Mouse (Mus musculus) E14TG2a.4 (cell line): ENCODE measurements at regions not wholly inside any gene's neighbourhood (a gene's known extent, or its start where the extent isn't known, plus 50 kb on each side); places are given as distances from the start of the nearest gene placed in this dataset.

Experiments
- H3K27me3 ChIP-seq: 2 replicates; pipeline ENCODE4 v1.6.1; 2014; ENCODE audit warnings: low read length, control low read depth; ENCODE audit not compliant: insufficient read depth
- H3K36me3 ChIP-seq: 2 replicates; pipeline ENCODE4 v1.6.1; 2014; ENCODE audit warnings: low read length, control low read depth; ENCODE audit not compliant: insufficient read depth
- H3K4me1 ChIP-seq: replicated peaks from 2 replicates; pipeline ENCODE4 v1.6.1; 2014; ENCODE audit warnings: low read depth, low read length, control low read depth
- H3K4me3 ChIP-seq: replicated peaks from 2 replicates; pipeline ENCODE4 v1.5.1; 2014; ENCODE audit warnings: mild to moderate bottlenecking, low read length
- H3K9me3 ChIP-seq: 2 replicates; pipeline ENCODE4 v1.6.1; 2014; ENCODE audit warnings: low read length, control low read depth
- CTCF ChIP-seq: conservative IDR thresholded peaks from 2 replicates; pipeline ENCODE4 v1.5.1; 2014; ENCODE audit warnings: low read length
- NANOG ChIP-seq: IDR thresholded peaks from 2 replicates; pipeline ENCODE4 v1.6.1; 2014; ENCODE audit warnings: borderline replicate concordance, low read length, mixed read lengths
- POU5F1 ChIP-seq: IDR thresholded peaks from 2 replicates; pipeline ENCODE4 v1.6.1; 2014; ENCODE audit warnings: low read length, borderline replicate concordance

- no peaks in the 10 kb centered on the region for H3K36me3 ChIP-seq
- peaks cover 9% of the 10 kb centered on the region for H3K4me1 ChIP-seq
Measured at GRCm38 (mm10) chr7:133477933-133478332, 124.0 kb downstream of the Tex36 start.

GRCm38 (mm10) chr7:133477221-133477620, 124.7 kb downstream of the Tex36 start:
- Histone ChIP-seq H3K4me3 (no peak overlapping the region), H3K36me3 (no peaks in the 10 kb centered on the region), H3K27me3 (0 out of 2 replicates have a peak, but pooled peaks cover under 1% of the 10 kb centered on the region), H3K9me3 (no peaks in the 10 kb centered on the region), H3K4me1 (peaks cover 9% of the 10 kb centered on the region)
- TF ChIP-seq NANOG (no peak), POU5F1 (no peak), CTCF (no peak)

More at GRCm38 (mm10) chr7:133477933-133478332, 124.0 kb downstream of the Tex36 start:
- peak; percentile 91 for TF ChIP-seq CTCF
- no peak for TF ChIP-seq POU5F1
- Histone ChIP-seq H3K9me3 (no peaks in the 10 kb centered on the region), H3K27me3 (0 out of 2 replicates have a peak, but pooled peaks cover 6% of the 10 kb centered on the region), H3K4me3 (no peak overlapping the region)

GRCm38 (mm10) chr7:133471706-133472105, 130.3 kb downstream of the Tex36 start:
- no peaks in the 10 kb centered on the region for H3K36me3 ChIP-seq
- H3K9me3 ChIP-seq = no peaks in the 10 kb centered on the region
- TF ChIP-seq CTCF = no peak
- no peak for TF ChIP-seq NANOG
- no peak for TF ChIP-seq POU5F1
- H3K4me1 ChIP-seq = no peaks in the 10 kb centered on the region
- no peak overlapping the region for H3K4me3 ChIP-seq
- H3K27me3 ChIP-seq = no peaks in the 10 kb centered on the region

- no peak for TF ChIP-seq NANOG
- no peak for TF ChIP-seq POU5F1
- TF ChIP-seq CTCF = no peak
- no peaks in the 10 kb centered on the region for H3K27me3 ChIP-seq
- H3K4me3 ChIP-seq = no peak overlapping the region
- no peaks in the 10 kb centered on the region for H3K4me1 ChIP-seq
- H3K36me3 ChIP-seq = no peaks in the 10 kb centered on the region
- no peaks in the 10 kb centered on the region for H3K9me3 ChIP-seq
Measured at GRCm38 (mm10) chr7:133470620-133470958, 131.4 kb downstream of the Tex36 start.

- H3K36me3 ChIP-seq = no peaks in the 10 kb centered on the region
- H3K4me1 ChIP-seq = no peaks in the 10 kb centered on the region
- H3K9me3 ChIP-seq = no peaks in the 10 kb centered on the region
- no peak overlapping the region for H3K4me3 ChIP-seq
- TF ChIP-seq NANOG (no peak), CTCF (no peak), POU5F1 (no peak)
- no peaks in the 10 kb centered on the region for H3K27me3 ChIP-seq
Measured at GRCm38 (mm10) chr7:133469952-133470619, 131.9 kb downstream of the Tex36 start.

GRCm38 (mm10) chr7:133469106-133469505, 132.9 kb downstream of the Tex36 start:
- Histone ChIP-seq H3K27me3 (no peaks in the 10 kb centered on the region), H3K36me3 (no peaks in the 10 kb centered on the region), H3K9me3 (no peaks in the 10 kb centered on the region), H3K4me3 (no peak overlapping the region), H3K4me1 (no peaks in the 10 kb centered on the region)
- TF ChIP-seq NANOG = no peak
- no peak for TF ChIP-seq POU5F1
- TF ChIP-seq CTCF = no peak

GRCm38 (mm10) chr7:133468346-133468745, 133.6 kb downstream of the Tex36 start:
- TF ChIP-seq NANOG (no peak), POU5F1 (no peak), CTCF (no peak)
- H3K36me3 ChIP-seq = no peaks in the 10 kb centered on the region
- H3K4me3 ChIP-seq = no peak overlapping the region
- H3K4me1 ChIP-seq = no peaks in the 10 kb centered on the region
- no peaks in the 10 kb centered on the region for H3K27me3 ChIP-seq
- H3K9me3 ChIP-seq = peaks cover 4% of the 10 kb centered on the region

- Histone ChIP-seq H3K4me3 (no peak overlapping the region), H3K36me3 (no peaks in the 10 kb centered on the region), H3K4me1 (no peaks in the 10 kb centered on the region), H3K9me3 (peaks cover 6% of the 10 kb centered on the region), H3K27me3 (no peaks in the 10 kb centered on the region)
- no peak for TF ChIP-seq NANOG
- TF ChIP-seq POU5F1 = no peak
- TF ChIP-seq CTCF = no peak
Measured at GRCm38 (mm10) chr7:133467579-133467978, 134.4 kb downstream of the Tex36 start.

- no peaks in the 10 kb centered on the region for H3K4me1 ChIP-seq
- no peak for TF ChIP-seq CTCF
- no peak for TF ChIP-seq NANOG
- TF ChIP-seq POU5F1 = no peak
- H3K4me3 ChIP-seq = no peak overlapping the region
- H3K27me3 ChIP-seq = 0 out of 2 replicates have a peak, but pooled peaks cover 6% of the 10 kb centered on the region
- peaks cover 6% of the 10 kb centered on the region for H3K9me3 ChIP-seq
- no peaks in the 10 kb centered on the region for H3K36me3 ChIP-seq
Measured at GRCm38 (mm10) chr7:133459306-133459705, 142.7 kb downstream of the Tex36 start.
